Mouse (Mus musculus): Measurements from ENCODE around the gene Fut7.

- TF ChIP-seq CTCF (IDR thresholded peaks at IDR 0.05; ENCODE audit: low read depth, low read length), result no peak
- TF ChIP-seq POLR2A (IDR thresholded peaks at IDR 0.05; ENCODE audit: borderline replicate concordance, low read depth, low read length), result no peak
Observed at GRCm38 (mm10) chr2:25465256-25465655, 42.2 kb downstream of the Fut7 start.

All from bone marrow macrophage, adult 2 months (primary cell).